Mouse (Mus musculus): ENCODE measurements around the gene Adgrg5. TPM values are rescaled to one million over a fixed set of nuclear protein-coding genes. Genes with fewer than 3 reads are reported as not detected.

Gene Adgrg5
- polyA plus RNA-seq, 1 experiment from 2014 or later = 0.13 TPM

DNA sequence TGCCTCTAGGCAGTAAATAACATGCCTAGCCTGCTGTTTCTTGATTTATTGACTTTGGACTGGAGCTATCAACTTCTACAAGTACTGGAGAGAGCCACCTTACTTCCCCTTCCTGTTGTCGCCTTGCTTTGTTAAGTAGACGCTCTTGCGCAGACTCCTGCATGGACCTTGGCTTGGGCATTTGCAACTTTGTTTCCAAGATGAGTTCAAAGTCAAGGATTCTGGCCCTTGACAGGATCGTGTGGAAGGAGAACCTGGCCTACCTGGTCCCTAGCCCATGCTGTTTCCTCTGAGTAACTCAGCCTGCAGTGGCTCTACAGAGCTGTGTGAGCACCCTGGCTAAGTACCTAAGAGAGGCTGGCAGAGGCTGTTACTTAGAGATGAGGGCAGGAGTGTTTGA lies 43.6 kb downstream of the Adgrg5 start:
- TF ChIP-seq CTCF (IDR thresholded peaks at IDR 0.05; ENCODE audit: low read depth) (no peak), EP300 (IDR thresholded peaks at IDR 0.05; ENCODE audit: low read depth) (no peak)
- H3K27ac ChIP-seq (ENCODE audit: low read depth) = peak overlapping the region; percentile 61
- H3K4me1 ChIP-seq (ENCODE audit: insufficient read depth) = peaks cover 53% of the 10 kb centered on the region

DNA sequence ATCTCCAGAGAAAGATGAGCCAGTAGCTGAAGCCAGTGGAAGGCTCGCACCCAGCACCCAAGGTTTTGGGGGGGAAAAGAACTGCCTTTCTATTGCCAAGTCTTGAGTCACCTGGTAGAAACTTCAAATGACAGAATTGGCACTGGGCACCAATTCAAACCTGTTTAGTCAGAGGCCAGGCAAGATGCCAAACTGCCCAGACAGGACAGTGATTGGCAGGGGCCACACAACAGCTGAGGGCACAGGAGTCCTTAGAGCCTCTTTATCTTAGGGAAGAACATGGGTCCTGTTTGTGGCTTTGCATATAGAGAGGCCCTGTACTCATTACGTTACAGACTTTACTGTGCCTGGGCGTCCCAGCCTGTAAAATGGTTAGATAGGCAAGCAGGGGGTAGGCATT lies 44.1 kb downstream of the Adgrg5 start:
- Histone ChIP-seq H3K4me1 (ENCODE audit: insufficient read depth) (peaks cover 53% of the 10 kb centered on the region), H3K9ac (replicated peaks) (no peak overlapping the region), H3K27ac (ENCODE audit: low read depth) (peak overlapping the region; percentile 61), H3K27me3 (ENCODE audit: insufficient read depth, low read length) (no peaks in the 10 kb centered on the region), H3K9me3 (ENCODE audit: low read length) (no peaks in the 10 kb centered on the region), H3K4me3 (ENCODE audit: low read depth, low read length) (no peak overlapping the region), H3K4me2 (ENCODE audit: low read depth, low read length) (no peak overlapping the region), H3K36me3 (replicated peaks; ENCODE audit: insufficient read depth, low read length) (no peaks in the 10 kb centered on the region)
- peak; percentile 58 for ATAC-seq
- peak; percentile 61 for DNase-seq
- 55% methylated on average over 3 of the region's 3 CpGs for WGBS (ENCODE audit: insufficient replicate concordance)
- no peak for TF ChIP-seq CTCF (IDR thresholded peaks at IDR 0.05; ENCODE audit: low read depth)
- peak; percentile 58; the same call in 1 of the 2 replicates for TF ChIP-seq EP300 (IDR thresholded peaks at IDR 0.05; ENCODE audit: low read depth)

More for the DNA sequence above, 43.6 kb downstream of the Adgrg5 start:
- DNase-seq (no peak), ATAC-seq (no peak)
- Histone ChIP-seq H3K27me3 (ENCODE audit: insufficient read depth, low read length) (no peaks in the 10 kb centered on the region), H3K36me3 (replicated peaks; ENCODE audit: insufficient read depth, low read length) (no peaks in the 10 kb centered on the region), H3K4me2 (ENCODE audit: low read depth, low read length) (no peak overlapping the region), H3K4me3 (ENCODE audit: low read depth, low read length) (no peak overlapping the region), H3K9me3 (ENCODE audit: low read length) (no peaks in the 10 kb centered on the region), H3K9ac (replicated peaks) (no peak overlapping the region)
- 29% methylated on average over 4 of the region's 4 CpGs for WGBS (ENCODE audit: insufficient replicate concordance)

DNA sequence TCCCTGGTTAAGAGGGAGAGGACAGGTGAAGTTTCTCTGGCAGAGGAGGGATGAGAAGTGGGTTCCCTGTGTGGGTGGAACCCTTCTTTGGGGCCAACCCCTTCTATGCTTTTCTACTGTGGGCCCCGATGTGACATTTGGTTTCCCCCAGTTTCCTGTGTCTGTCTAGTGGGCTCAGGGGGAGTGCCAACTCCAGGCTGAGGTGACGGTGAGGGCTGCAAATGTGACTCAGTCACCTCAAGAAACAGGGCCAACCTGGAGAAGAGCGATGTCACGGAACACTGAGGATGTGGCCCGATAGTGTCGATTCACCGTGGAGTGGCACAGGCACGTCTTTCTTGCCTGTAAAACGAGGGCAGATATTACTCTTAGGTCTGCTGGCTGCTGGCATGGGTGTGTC lies 49.8 kb downstream of the Adgrg5 start:
- H3K4me1 ChIP-seq (ENCODE audit: insufficient read depth) = peaks cover 44% of the 10 kb centered on the region
- WGBS (ENCODE audit: insufficient replicate concordance) = 44% methylated on average over 9 of the region's 9 CpGs
- H3K27ac ChIP-seq (ENCODE audit: low read depth) = no peak overlapping the region
- H3K4me3 ChIP-seq (ENCODE audit: low read depth, low read length) = no peak overlapping the region
- H3K9ac ChIP-seq (replicated peaks) = no peak overlapping the region
- no peak overlapping the region for H3K4me2 ChIP-seq (ENCODE audit: low read depth, low read length)
- DNase-seq (no peak), ATAC-seq (no peak)
- TF ChIP-seq EP300 (IDR thresholded peaks at IDR 0.05; ENCODE audit: low read depth) (no peak), CTCF (IDR thresholded peaks at IDR 0.05; ENCODE audit: low read depth) (no peak)
- no peaks in the 10 kb centered on the region for H3K36me3 ChIP-seq (replicated peaks; ENCODE audit: insufficient read depth, low read length)
- H3K27me3 ChIP-seq (ENCODE audit: insufficient read depth, low read length) = no peaks in the 10 kb centered on the region
- H3K9me3 ChIP-seq (ENCODE audit: low read length) = no peaks in the 10 kb centered on the region

DNA sequence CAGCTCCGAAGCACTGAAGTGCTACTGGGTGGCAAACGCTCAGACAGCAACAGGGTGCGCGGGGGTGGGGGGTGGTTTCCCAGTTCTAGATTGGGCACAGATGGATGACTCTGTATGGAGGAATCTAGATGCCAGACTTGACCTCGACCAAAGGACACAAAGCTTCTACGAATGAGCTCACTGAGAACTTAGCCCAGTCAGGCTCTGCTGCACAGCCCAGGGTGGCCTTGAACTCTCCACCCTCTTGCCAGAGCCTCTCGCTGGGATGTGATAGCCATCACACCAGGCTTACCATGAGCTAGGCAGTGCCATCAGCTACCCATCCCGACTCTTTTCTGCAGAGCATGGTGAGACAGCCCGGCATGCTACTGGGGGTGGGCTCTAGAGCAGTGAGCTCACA lies 50.3 kb downstream of the Adgrg5 start:
- H3K27ac ChIP-seq (ENCODE audit: low read depth) = peak overlapping the region; percentile 77
- H3K27me3 ChIP-seq (ENCODE audit: insufficient read depth, low read length) = no peaks in the 10 kb centered on the region
- H3K9me3 ChIP-seq (ENCODE audit: low read length) = no peaks in the 10 kb centered on the region
- WGBS (ENCODE audit: insufficient replicate concordance) = 62% methylated on average over 9 of the region's 9 CpGs
- peaks cover 49% of the 10 kb centered on the region for H3K4me1 ChIP-seq (ENCODE audit: insufficient read depth)
- no peak for DNase-seq
- H3K4me2 ChIP-seq (ENCODE audit: low read depth, low read length) = no peak overlapping the region
- no peak overlapping the region for H3K9ac ChIP-seq (replicated peaks)
- TF ChIP-seq CTCF (IDR thresholded peaks at IDR 0.05; ENCODE audit: low read depth) = no peak
- TF ChIP-seq EP300 (IDR thresholded peaks at IDR 0.05; ENCODE audit: low read depth) = no peak
- H3K4me3 ChIP-seq (ENCODE audit: low read depth, low read length) = no peak overlapping the region
- no peak for ATAC-seq
- H3K36me3 ChIP-seq (replicated peaks; ENCODE audit: insufficient read depth, low read length) = no peaks in the 10 kb centered on the region

DNA sequence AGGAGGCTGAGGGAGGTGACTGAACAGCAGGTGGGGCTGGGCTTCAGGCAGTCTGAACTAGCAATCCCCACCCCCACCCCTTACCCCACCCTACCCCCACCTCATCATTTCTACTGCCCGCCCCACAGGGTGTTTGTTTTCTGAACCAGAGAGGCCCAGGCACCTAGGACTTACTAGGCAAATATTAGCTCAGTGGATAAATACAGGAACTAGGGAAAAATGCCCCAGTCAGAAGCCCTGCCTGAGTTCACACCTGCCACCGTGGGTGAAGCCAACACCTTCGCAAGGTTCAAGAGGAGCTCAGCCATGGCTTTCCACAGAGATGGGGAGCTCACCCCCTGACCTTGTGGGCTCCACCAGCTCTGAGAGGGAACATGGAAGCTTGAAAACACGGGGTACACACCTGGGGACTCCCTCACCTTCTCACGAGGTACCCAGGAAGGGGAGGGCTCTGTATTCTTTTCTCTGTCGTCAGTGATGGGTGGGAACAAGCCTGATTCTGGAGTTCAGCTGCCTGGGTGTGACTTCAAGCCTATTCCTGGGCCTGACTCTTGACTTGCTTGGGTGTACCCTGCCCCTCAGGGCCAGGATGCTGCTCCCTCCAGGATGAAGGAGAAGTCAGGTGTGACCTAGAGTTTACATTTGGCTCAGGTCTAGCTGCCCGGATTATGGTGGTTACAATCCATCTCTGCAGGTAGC lies 51.1 kb downstream of the Adgrg5 start, which contains the start of gene Adgrg1:
Adgrg1 (plus strand) TSS at position 285 of the 699 bp plus-strand sequence.
- H3K4me2 ChIP-seq (ENCODE audit: low read depth, low read length) = peak within 1 kb of the TSS; percentile 49
- H3K4me3 ChIP-seq (ENCODE audit: low read depth, low read length) = no peak within 1 kb of the TSS
- ATAC-seq = peak; percentile 83
- TF ChIP-seq CTCF (IDR thresholded peaks at IDR 0.05; ENCODE audit: low read depth) (0 out of 2 replicates have a peak, but pooled peaks have one; percentile 14), EP300 (IDR thresholded peaks at IDR 0.05; ENCODE audit: low read depth) (no peak)
- no peaks in the 10 kb centered on the region for H3K36me3 ChIP-seq (replicated peaks; ENCODE audit: insufficient read depth, low read length)
- peak within 1 kb of the TSS; percentile 22; the same call in 1 of the 2 replicates for H3K9ac ChIP-seq (replicated peaks)
- DNase-seq = peak; percentile 55
- WGBS (ENCODE audit: insufficient replicate concordance) = 44% methylated on average over 7 of the region's 7 CpGs
- H3K27me3 ChIP-seq (ENCODE audit: insufficient read depth, low read length) = no peaks in the 10 kb centered on the region
- peaks cover 53% of the 10 kb centered on the region for H3K4me1 ChIP-seq (ENCODE audit: insufficient read depth)
- H3K9me3 ChIP-seq (ENCODE audit: low read length) = no peaks in the 10 kb centered on the region
- H3K27ac ChIP-seq (ENCODE audit: low read depth) = peak within 1 kb of the TSS; percentile 77

DNA sequence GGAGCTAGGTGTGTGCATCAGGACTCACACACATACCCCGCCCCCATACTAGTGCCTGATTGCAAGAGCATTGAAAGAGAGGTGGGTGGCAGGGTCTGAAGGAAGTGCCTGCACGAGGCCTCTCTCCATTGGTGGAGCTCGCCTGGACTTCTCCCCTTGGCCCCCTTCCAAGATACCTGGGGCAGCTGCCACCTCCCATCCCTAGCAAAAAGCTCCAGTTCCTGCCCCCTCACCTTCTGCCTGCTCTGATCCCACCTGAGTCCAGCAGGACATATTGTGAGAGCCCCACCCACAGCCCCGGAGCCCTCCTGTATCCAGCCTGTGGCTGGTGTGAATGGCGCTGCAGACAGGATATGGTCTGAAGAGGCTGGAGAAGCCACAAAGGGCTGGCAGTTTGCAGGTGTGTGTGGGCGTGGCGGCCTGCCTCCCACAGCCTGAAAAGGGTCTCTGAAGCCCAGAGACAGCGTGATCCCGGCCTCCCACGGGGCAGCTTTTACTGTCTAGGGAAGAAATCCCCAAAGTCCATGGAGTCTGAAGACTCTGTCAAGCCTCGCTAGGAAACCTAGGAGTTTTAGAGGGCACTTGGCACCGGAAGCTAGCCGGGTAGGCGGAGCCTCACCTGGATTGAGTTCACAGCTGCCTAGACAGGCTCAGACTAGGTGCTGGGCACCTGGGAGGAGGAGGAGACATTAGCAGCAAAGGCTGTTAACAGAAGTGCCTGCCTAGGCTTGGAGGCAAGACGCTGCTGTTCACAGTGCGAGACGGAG lies 53.3 kb downstream of the Adgrg5 start:
- TF ChIP-seq EP300 (IDR thresholded peaks at IDR 0.05; ENCODE audit: low read depth) = peak; percentile 53
- no peak for TF ChIP-seq CTCF (IDR thresholded peaks at IDR 0.05; ENCODE audit: low read depth)
- peak; percentile 46 for ATAC-seq
- H3K36me3 ChIP-seq (replicated peaks; ENCODE audit: insufficient read depth, low read length) = no peaks in the 10 kb centered on the region
- H3K9ac ChIP-seq (replicated peaks) = peak overlapping the region; percentile 50
- peak overlapping the region; percentile 36 for H3K4me3 ChIP-seq (ENCODE audit: low read depth, low read length)
- H3K4me2 ChIP-seq (ENCODE audit: low read depth, low read length) = peak overlapping the region; percentile 68
- peak overlapping the region; percentile 62 for H3K27ac ChIP-seq (ENCODE audit: low read depth)
- DNase-seq = peak; percentile 61
- 9% methylated on average over 17 of the region's 17 CpGs for WGBS (ENCODE audit: insufficient replicate concordance)
- no peaks in the 10 kb centered on the region for H3K27me3 ChIP-seq (ENCODE audit: insufficient read depth, low read length)
- H3K9me3 ChIP-seq (ENCODE audit: low read length) = no peaks in the 10 kb centered on the region
- peaks cover 57% of the 10 kb centered on the region for H3K4me1 ChIP-seq (ENCODE audit: insufficient read depth)

Data from liver, postnatal 0 days (tissue).